Mouse (Mus musculus): ENCODE measurements around the gene Gm37419. TPM values are rescaled to one million over a fixed set of nuclear protein-coding genes. Genes with fewer than 3 reads are reported as not detected.
A peak's percentile ranks its signal among the peaks of the same experiment; 100 is the strongest.

The Gm37419 gene
- total RNA-seq, 2 experiments from 2014 or later = not detected

GRCm38 (mm10) chr16:23991846-23992580 is 3.7 kb downstream of the Gm37419 start:
- no peak for DNase-seq
- intact Hi-C loops (cut with DNase I) = loop anchor here (5.0 kb wide), 2 partner anchors 190 to 250 kb away; no protein-coding TSS in a partner anchor

DNA sequence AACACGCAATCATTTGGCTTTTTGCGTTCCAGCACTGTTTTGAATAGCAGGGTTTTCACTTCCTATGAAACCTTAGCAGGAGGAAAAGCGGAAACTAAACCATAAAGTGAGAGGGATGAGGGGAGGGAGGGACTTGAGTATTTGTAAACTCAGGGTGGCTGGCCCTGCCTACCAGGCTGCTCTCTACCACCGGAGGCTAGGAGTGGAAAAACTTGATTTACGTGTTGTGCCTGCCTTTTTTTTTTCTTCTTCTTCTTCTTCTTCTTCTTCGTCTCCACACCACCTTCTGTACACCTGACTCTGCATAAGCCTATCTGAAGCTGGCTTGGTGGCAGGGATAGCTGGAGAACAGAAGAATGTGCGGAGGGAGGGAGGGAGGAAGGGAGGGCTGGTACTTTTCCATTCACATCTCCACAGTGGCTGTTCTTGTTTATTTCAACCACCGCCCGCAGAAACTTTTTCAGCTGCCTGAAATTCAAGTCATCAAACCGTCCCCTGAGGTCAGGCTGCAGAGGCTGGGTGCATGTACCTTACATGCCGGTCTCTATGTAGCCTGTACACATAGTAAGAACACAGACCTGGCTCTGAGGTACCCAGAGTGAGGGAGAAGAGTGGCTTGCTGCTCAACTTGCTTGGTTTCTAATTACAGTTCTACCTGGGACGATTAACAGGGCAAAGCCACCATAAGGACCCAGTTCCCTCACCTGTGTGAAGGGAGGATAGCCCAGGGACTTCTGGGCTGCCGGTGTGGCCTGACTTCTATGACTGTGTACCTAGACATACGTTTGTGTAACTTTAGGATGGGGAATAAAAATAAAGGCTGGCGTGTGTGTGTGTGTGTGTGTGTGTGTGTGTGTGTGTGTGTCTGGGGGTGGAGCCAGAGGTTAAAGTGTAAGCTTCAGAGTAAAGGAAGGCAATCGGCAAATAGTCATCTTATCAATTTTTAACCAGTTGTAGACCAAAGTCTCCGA is 5.4 kb downstream of the Gm37419 start:
- intact Hi-C loops (cut with DNase I) = loop anchor here (5.0 kb wide), 2 partner anchors 189 to 249 kb away; no protein-coding TSS in a partner anchor
- DNase-seq = peak in 1 of 2 experiments; percentile 32

GRCm38 (mm10) chr16:23996342-23996741 is 8.1 kb downstream of the Gm37419 start:
- no peak for DNase-seq
- intact Hi-C loops (cut with DNase I) = no loop called here

DNA sequence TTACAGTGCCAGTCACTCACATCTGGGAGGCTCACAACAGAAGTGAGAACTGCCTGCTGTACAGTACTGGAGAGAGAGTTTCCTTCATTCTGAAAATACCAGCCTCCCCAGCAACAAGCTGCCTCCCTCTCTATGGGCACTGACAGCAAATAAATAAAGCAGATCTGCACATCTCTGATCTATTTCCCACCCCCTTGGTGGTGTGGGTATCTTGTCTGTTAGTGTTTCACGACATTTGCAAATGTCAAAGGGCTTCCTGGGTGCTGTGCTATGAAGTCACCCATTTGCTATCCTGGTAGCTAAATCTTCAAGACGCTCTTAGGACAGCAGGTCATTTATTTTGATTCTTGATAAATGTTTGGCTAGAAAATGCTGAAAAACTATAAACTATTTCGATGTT is 8.9 kb downstream of the Gm37419 start:
- intact Hi-C loops (cut with DNase I) = no loop called here
- DNase-seq = no peak

DNA sequence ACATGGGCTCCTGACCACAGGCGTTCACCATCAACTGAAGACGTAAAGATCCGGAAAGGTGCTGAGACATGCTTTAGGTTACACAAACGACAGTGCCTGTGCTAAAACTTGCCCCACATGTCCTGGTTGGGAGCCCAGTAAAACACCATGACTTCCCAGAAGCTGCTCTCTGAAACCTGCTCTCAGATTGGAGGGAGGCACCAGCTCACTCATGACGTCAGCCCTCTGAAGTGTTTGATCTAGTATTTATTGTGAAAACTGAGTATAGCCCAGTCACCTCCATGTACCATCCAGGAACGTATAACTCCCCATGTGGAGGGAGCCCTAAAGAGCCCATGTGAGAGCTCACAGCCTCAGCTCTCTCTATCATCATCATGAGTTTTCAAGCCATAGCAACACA is 9.6 kb downstream of the Gm37419 start:
- DNase-seq = no peak

GRCm38 (mm10) chr16:24005928-24006327 is 17.6 kb downstream of the Gm37419 start:
- intact Hi-C loops (cut with DNase I) = no loop called here
- DNase-seq = no peak

More for the DNA sequence above, 9.6 kb downstream of the Gm37419 start:
- intact Hi-C loops (cut with DNase I) = no loop called here

DNA sequence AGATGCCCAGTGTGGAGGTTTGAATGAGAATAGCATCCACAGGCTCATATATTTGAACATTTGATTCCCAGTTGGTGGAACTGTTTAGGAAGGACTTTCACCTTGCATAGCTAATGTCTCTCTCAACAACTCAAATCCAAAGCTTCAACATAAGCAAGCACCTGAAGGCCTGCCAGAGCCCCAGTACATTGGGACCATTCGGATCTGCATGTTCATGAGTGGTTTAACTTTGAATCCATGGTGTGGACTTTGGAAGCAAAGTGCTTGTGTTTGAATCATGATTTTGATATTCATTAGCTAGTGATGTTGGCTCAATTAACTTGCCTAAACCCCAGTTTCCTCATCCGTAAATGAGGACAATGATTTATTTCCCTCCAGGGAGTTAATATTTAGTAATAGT is 21.6 kb downstream of the Gm37419 start:
- no peak for DNase-seq
- intact Hi-C loops (cut with DNase I) = no loop called here

- DNase-seq = no peak
These were observed 23.0 kb downstream of the Gm37419 start for GRCm38 (mm10) chr16:24011306-24011705.

GRCm38 (mm10) chr16:24012066-24012465 is 23.8 kb downstream of the Gm37419 start:
- DNase-seq = no peak
- intact Hi-C loops (cut with DNase I) = no loop called here

More at GRCm38 (mm10) chr16:24011306-24011705, 23.0 kb downstream of the Gm37419 start:
- intact Hi-C loops (cut with DNase I) = no loop called here

GRCm38 (mm10) chr16:24014378-24014777 is 26.1 kb downstream of the Gm37419 start:
- DNase-seq = no peak
- intact Hi-C loops (cut with DNase I) = no loop called here

GRCm38 (mm10) chr16:24016273-24016672 is 28.0 kb downstream of the Gm37419 start:
- intact Hi-C loops (cut with DNase I) = no loop called here
- DNase-seq = no peak

DNA sequence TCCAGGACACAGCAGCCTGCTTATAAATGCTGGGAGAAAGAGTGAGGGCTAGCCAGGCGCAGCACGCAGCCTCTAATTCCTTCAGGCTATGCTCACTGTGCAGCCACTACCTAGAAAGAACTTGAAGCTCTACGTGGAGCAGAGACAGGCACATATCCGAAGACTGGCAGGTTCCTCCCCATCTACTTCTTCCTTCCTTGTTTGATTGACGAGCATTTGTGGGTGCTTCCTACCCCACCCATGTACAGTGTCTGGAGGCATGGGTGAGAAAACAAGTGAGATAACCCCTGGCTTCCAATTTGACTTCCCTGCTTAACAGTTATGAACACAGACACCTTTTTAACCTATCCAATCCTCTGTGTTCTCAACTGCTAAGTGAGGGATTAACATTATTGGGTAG is 28.5 kb downstream of the Gm37419 start:
- DNase-seq = no peak
- intact Hi-C loops (cut with DNase I) = no loop called here

GRCm38 (mm10) chr16:24021722-24022121 is 33.4 kb downstream of the Gm37419 start:
- DNase-seq = no peak
- intact Hi-C loops (cut with DNase I) = no loop called here

DNA sequence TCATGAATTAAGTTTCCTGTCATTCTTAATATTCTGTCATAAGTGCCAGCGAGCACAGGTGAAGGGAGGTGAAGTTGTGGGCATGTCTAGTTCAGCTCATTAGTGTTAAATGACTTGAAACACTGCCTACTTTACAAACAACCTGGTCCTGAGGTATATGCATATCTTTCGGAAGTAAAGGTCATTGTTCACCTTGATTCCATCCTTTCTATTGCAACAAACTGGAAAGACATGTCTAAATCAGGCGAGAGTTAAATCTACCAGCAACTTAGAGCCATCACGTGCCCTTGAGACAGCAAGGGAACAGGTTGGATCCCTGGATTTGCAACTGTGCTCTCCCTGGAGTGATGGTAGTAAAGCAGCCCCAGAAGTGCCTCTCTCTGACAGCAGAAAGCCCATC is 34.3 kb downstream of the Gm37419 start:
- DNase-seq = no peak
- intact Hi-C loops (cut with DNase I) = no loop called here

GRCm38 (mm10) chr16:24025442-24025841 is 37.2 kb downstream of the Gm37419 start:
- DNase-seq = no peak

DNA sequence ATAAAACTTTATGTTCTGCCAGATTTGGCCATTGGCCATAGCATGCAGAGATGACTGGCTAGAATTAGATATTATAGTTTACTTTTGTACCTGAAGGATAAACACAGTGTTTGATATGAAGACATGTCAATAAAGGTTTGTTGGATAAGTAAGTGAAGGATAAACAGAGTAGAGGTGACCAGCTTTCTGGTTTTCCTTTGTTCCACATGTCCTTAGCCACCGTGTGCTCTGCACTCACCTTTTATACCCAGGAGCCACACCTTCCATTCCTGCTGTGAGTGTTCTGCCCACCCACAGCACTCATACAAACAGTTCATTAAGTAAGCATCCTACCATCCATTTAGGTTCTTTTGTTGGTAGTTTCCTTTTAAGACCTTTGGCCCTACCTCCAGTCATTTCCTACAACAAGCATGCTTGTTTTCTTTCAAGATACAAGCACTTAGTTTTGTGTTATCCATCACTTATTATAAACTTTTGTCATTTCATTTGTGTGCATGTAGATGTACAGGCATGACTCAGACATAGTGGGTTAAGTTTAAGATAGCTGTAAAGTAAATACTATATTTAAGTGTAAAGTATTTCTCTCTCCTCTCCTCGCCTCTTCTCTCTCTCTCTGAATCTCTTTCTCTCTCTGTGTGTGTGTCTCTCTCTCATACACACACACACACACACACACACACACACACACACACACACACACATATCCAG is 41.8 kb downstream of the Gm37419 start:
- intact Hi-C loops (cut with DNase I) = no loop called here
- DNase-seq = no peak

More at GRCm38 (mm10) chr16:24025442-24025841, 37.2 kb downstream of the Gm37419 start:
- intact Hi-C loops (cut with DNase I) = no loop called here

DNA sequence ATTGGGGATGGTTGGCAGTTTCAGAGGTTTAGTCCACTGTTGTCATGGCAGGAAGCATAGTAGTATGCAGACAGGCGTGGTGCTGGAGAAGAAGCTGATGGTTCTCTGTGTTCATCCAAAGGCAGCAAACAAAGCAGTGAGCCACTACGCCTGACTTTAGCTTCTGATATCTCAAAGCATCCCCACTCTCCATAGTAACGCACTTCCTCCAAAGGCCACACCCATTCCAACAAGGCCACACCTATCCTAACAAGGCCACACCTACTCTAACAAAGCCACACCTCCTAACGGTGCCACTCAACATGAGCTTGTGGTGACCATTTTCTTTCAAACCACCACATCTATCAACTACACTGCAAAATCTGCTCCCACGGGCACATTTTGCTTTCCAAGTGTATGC is 45.0 kb downstream of the Gm37419 start:
- intact Hi-C loops (cut with DNase I) = no loop called here
- no peak for DNase-seq

DNA sequence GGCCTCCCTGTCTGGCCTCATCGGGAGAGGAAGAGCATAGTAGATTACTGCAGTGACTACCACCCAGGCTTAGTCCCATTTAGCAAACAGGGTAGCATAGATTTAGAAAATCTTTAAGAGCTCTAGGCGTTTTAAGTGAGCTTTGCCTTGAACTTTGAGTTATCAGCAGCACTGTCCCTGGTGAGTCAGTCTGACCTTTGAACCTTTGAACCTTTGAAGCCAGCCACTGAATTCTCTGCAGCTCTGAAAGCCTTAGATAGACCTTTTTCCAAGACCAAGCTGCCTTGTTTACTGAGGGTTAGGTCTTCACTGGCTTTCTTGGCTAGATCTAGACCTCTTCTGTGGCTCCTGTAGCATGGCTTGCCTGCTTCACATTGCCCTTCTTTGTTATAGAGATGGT is 46.2 kb downstream of the Gm37419 start:
- intact Hi-C loops (cut with DNase I) = no loop called here
- DNase-seq = no peak

GRCm38 (mm10) chr16:24035767-24036166 is 47.5 kb downstream of the Gm37419 start:
- DNase-seq = no peak
- intact Hi-C loops (cut with DNase I) = no loop called here

DNA sequence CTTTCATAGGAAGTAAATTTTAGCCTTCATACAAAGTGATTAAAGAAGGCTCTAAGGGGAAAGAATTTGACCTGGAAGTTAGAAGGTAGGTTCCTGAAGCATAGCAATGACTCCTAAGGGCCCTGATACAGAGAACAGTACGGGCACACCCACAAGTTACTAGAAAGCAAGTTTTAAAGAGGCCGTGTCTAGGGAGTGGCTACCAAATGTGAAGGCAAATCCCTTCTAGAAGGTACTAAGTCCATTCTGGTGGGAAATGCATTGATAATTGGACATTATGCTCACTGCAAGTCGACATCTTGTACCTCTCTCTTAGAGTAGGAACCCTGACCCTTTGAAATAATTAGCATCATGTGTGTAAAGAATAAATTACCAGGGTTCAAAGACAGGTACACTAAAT is 48.1 kb downstream of the Gm37419 start:
- no peak for DNase-seq
- intact Hi-C loops (cut with DNase I) = no loop called here

Measured in heart, postnatal 36 days (tissue).